Mouse (Mus musculus) megakaryocyte, adult 5-6 weeks (primary cell): ENCODE measurements at regions not wholly inside any gene's neighbourhood (a gene's known extent, or its start where the extent isn't known, plus 50 kb on each side); places are given as distances from the start of the nearest gene placed in this dataset.

ENCODE experiments used
- ATAC-seq: 2 replicates; pipeline ENCODE4 v1.8.0; 2016; ENCODE audit warnings: mild to moderate bottlenecking, inconsistent platforms; ENCODE audit not compliant: poor library complexity, severe bottlenecking

DNA sequence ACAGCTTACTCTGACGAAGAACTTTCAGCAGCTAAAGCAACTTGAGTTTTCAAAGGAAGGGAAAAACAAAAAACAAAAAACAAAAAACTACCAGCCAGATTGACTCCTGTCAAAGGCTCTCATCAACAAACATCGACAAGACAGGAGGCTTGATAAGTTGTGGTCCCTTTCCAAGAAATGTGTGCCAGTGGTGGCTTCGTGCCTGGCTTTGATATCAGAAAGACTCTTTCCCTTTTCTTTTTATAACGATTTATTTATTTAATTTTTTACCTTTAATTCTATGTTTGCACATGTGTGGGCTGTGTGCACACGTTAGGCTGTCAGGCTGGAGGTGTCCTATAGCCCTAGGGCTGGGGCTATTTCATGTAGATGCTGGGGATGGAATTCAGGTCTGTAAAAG is 60.4 kb downstream of the Dact1 start:
- ATAC-seq, result no peak

GRCm38 (mm10) chr12:71371948-71372347 is 62.3 kb downstream of the Dact1 start:
- ATAC-seq, result no peak

GRCm38 (mm10) chr12:71373633-71374032 is 63.9 kb downstream of the Dact1 start:
- no peak for ATAC-seq

DNA sequence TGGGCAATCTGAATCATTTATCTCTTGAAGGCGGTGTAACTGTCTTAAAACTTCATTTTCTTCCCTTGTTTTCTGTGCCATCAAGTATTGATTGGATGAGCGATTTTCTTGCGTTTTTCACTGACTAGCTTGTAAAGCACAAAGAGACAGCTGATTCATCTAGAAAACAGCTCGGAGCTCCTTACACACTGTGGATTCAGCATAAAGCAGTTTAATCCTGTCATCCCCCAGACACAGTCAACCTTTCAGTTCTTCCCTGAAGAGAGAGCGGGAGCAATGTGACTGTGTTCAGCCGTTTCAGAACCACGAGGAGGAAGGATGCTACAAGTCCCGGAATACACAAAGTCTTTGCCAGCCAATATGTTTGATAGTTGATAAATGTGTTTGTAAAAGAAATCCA is 66.8 kb downstream of the Dact1 start:
- no peak for ATAC-seq

DNA sequence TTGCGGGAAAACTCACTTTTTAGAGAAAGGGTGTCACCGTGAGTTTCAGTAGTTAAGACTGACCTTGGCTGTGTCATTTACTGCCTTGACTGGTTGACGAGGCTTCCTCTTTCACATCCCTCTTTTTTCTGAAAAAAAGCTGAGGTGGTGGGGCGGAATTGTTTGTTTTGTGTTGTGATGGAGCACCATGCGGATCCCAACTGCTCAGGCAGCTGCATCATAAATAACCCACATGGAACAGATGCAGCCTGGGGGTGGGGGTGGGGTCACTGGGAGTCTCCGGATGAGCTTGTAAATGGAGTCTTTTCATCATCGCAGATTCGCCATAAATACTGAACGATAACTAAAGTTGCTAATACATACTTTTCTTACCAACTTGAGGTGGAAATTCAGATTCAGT is 67.3 kb downstream of the Dact1 start:
- no peak for ATAC-seq

- ATAC-seq, result no peak
These were observed 70.1 kb downstream of the Dact1 start for GRCm38 (mm10) chr12:71379626-71380423.

DNA sequence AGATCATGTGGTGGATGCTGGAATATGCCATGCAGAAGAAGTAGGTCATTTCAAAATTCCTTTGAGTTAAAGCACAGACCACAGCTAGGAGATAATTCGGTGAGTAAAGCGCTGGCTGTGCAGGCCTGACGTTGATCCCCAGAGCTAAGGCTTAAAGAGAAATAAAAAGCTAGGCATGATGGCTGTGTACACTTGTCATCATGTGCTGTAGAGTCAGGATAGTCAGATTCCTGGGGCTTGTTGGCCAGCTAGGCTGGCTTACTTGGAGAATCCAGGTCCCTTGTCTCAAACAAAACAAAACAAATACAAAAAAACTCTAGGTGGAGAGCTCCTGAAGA is 70.7 kb downstream of the Dact1 start:
- no peak for ATAC-seq

- no peak for ATAC-seq
These were observed 76.6 kb downstream of the Dact1 start for GRCm38 (mm10) chr12:71386251-71386650.

DNA sequence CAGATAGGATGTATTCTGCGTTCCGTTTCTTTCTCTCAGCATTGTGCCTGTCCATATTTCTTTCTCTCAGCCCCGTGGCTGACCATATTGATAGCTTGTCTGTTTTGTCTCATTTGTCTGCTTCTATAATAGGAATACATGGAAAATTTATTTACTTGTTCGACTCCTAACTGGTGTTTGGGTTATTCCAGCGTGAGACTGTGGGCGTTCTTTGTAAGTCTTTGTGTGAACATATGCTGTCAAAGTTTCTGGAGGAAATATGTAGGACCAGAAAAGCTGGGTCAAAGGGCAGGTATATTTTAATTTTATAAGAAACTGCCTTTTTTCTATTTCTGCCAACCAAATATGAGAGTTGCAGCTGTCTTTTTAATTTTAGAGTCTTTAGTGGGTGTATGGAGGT is 81.8 kb downstream of the Dact1 start:
- ATAC-seq, result no peak

DNA sequence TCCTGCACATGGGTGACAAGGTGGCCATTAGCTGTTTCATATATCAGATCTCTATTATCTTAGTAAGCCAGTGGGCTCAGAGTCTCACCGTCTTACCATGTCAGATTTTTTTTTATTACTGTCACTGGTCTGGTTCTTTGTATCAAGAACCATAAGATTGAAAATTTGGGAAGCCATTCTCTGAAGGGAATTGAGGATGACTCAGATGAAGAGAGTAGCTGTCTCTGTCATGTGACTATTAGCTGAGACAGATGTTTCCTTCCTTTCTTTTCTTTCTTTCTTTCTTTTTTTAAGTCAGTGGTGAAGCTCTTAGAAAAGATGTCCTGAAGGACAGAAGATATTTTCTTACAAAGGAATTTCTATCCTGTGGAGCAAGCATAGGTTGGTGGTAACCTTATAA is 84.1 kb downstream of the Dact1 start:
- ATAC-seq, result no peak

GRCm38 (mm10) chr12:71397456-71397855 is 87.8 kb downstream of the Dact1 start:
- ATAC-seq, result no peak

DNA sequence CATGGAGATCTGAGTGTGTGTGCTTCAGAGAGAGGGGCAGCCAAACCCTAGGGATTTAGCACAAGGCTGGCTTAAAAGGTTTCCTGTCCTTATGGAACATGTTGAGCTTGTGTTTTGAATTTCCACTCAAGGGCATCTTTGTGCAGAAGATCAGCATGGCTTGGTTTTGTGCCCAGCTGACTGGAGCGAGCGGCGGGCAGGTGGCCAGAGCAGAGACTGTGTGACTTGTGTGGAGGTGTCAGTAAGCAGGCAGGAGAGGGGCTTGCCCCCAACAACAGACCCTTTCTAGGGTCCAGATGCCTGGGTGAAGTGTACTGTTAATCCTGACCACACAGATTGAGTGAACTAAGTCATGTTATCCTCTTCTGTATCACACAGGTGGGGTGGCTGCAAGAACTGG is 89.0 kb downstream of the Dact1 start:
- no peak for ATAC-seq

DNA sequence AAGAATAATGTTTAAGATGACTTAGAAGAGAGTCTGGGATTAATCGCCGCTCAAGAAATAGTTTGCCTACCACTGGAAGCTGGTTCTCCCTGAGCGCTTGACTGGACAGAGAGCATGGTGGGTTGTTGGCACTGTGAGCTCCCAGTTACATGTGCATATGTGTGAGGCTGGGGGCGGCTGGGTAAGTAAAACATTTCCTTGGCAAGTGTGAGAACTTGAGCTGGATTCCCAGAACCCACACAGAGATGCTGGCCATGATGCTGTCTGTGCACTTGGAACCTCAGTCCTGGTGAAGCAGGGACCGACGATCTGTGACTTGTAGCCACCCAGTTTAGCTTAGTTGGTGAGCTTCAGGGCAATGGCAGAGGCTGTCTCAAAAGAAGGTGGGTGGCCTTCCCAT is 90.5 kb downstream of the Dact1 start:
- no peak for ATAC-seq

GRCm38 (mm10) chr12:71401621-71402416 is 92.1 kb downstream of the Dact1 start:
- no peak for ATAC-seq

DNA sequence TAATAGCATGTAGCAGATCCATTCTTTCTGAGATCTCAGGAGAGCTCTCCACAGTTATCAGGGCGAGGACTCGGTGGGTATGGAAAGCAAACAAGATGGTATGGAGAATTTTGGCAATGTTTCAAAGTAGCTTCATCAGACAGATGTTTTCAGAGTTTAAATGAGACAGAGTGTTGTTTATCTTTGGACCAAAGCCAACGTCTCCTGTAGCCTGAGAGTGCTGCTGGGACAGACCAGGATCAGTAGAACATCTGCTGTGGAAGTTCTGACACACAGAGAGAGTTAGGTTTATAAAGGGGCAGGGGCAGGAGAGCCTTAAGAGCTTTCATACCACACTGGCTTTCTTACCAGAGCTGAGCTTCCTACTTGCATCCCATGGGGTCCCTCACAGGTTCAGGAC is 97.6 kb downstream of the Dact1 start:
- ATAC-seq, result no peak

DNA sequence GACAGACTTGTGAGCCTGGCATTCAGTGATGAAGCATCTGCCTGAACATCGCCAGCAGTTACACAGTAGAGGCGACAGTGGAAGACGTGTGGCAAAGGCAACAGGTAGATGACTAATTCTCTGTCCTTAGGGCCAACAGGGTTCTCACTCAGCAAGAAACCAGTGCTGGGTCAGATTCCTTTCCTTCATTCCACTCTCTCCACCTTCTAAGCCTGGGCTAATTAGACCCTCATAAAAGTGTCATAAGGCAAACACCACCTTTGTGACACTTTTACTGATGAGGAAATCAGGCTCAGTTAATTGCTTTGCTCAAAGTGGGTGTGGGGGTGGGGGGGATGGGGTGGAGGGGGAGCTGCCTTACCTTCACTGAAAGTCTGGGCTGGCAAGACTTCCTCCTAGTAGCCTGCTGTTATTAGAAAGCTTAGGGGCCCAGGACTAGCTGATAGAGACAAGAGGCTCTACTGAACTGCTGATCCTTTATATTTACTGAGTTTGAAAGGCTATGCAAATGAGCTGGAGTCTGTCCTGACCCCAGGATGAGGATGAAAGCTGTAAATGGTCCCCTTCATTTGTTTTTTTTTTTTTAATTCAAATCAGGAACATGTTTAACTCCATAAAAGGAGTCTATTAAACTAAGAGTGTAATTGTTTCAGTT is 98.8 kb downstream of the Dact1 start:
- ATAC-seq, result no peak

GRCm38 (mm10) chr12:71412331-71412730 is 102.6 kb downstream of the Dact1 start:
- ATAC-seq, result no peak

- no peak for ATAC-seq
These were observed 107.3 kb downstream of the Dact1 start for GRCm38 (mm10) chr12:71416968-71417367.

GRCm38 (mm10) chr12:71418186-71418585 is 108.5 kb downstream of the Dact1 start:
- ATAC-seq, result no peak

DNA sequence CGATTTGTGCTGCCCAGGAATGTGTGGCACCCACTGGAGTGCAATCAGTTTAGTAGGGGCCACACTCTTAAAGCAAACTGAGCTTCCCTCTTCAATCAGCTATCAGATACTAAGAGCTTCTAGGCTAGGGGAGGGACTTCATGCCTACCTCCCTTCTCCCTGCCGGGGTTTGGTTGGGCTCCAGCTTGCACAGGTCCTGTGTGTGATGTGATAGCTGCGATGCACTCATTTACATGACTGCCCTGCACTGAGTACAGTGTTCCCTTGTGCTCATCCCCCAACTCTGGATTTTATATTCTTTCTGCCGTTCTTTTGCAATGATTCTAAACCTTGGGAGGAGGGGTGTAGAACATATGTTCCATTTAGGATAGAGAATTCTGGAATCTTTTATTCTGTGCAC is 109.5 kb downstream of the Dact1 start:
- ATAC-seq, result no peak

DNA sequence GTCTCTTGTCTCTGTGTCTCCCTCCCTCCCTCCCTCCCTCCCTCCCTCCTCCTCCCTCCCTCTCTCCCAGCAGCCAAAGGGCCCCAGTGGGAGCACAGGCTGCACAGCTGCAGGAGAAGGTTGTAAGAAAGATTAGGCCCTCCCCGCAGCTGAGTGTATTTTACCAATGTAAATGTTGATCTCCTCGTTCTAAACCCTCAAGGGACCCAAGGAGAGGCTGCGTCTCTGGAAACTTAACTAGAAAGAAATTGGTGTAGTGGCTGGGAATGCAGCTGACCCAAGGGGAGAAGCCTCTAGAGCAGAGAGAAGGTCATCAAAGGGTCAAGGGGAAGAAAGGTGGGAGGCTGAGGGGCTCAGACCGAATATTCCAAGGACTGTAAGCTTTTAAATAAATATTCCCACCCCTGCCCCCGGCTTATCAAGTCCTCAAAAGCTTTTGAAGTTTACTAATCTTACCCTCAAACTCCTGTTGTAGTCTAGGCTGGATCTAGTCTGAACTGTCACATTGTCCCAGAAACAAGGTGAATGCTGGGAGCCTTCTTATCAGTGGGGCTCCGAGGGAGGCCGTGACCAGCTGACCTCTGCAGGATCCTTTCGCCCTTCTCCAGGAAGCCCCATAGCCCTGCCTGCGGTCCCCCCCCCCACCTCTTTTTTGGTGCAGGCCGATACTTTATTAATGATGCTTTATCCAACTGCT is 116.5 kb downstream of the Dact1 start:
- ATAC-seq, result no peak
